Mouse (Mus musculus) left cerebral cortex, postnatal 10 days (tissue): ENCODE results near the gene Ptprn2. TPM values are rescaled to one million over a fixed set of nuclear protein-coding genes. Genes with fewer than 3 reads are reported as not detected.

Experiments
- DNase-seq, 2 experiments: peaks; one replicate each; pipeline ENCODE4 v3.0.0; 2021 to 2022; ENCODE audit warnings: low spot score in 2 of 2, mixed read lengths in 1 of 2; ENCODE audit errors: extremely low spot score in 1 of 2
- intact Hi-C: fragments of 180-260 bp; cut with DNase I; formaldehyde crosslinking; loops from one replicate; pipeline ENCODE4 v1.15.1; 2025
- total RNA-seq, 2 experiments: library from RNA; stranded (reverse); gene quantifications; 2 replicates each; pipeline ENCODE4 v1.2.3; 2021

Gene Ptprn2
- total RNA-seq, 2 experiments from 2014 or later: 331 to 341 TPM

DNA sequence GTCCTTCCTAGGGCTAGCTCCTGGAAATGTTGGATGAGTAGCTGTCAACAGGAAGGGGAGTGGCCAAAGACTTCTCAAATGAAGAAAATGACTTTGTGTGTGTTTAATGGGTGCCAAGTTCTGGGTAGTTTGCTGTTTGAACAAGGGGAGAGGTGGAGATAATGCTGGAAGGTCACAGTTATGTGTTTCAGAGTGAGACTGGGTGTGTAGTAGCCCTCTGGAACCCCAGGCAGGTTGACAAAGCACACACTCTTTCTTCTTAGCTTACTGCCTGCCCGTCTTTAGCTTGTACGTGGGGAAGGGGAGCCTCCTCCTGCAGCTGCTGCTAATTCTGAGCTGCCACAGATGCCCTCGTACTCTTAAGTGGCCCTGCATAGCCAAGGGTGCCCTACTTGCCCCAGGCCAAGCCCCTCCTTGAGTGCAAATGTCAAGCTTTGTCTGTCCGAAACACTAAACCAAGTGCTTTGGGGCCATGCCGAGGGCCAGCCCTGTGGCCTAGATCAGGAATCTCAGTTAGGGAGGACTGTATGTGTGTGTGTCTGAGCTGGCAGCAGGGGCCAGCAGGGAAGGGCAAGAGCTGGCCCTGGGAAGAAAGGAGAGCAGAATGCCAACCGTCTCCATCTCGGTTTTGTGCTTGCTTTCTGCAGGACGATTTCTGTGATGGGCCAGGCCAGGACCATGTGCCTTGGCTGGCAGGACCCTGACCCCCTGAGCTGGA lies 95.5 kb downstream of the Ptprn2 start:
- intact Hi-C loops: no loop called here
- no peak for DNase-seq

DNA sequence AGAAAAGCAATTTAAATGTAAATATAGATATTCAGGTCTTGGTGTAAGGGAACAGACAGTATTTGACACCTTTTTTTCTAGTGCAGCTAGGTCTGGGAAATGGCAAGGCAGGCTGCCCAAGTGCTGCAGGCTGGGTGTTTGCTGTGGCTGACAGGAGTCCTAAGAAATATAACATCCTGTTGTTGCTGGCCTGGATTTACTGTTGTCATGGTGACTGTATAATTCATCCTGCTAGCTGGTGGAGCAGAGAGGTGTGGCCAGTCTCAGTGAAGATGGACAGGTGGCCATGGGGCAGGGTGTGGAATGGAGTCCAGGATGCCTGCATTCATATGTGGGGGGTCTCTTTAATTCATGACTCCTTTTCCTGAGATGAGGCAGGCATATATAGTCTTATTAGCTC lies 96.3 kb downstream of the Ptprn2 start:
- peak; percentile 45 to 50 for DNase-seq
- intact Hi-C loops: no loop called here

DNA sequence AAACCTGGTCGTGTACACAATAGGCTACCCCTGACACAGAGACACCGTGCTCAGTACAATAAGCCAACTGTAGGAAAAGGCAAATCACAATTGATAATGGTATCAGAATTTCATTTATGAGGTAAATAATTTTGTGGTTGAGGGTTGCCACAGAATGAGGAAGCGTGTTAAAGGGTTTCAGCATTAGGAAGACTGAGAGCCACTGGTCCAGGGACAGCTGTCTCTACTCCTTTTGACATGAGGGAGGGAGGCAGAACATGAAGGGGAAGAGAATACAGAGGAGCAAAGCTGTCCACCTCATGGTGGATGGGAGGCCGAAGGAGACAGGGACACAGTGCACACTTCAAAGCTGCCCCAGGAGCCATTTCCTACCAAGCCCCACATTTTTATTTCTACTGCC lies 97.3 kb downstream of the Ptprn2 start:
- DNase-seq: no peak
- intact Hi-C loops: no loop called here

DNA sequence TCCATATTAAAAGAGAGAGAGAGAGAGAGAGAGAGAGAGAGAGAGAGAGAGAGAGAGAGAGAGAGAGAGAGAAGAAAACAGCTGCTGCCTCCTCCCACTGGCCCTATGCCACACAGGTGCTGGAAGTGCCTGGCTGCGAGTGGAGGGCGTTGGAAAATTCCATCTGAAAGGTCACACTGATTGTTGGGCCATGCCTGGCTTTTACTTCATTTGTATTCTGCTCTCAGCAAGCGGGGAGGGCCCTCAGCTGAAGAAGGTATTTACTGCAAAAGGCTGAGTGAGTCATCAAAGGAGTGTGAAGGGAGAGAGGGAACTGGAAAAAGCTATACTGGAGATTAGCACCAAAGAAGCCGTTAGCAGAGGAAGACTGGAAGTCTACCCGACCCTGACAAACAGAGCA lies 99.5 kb downstream of the Ptprn2 start:
- DNase-seq: peak in 1 of 2 experiments; percentile 50
- intact Hi-C loops: no loop called here

DNA sequence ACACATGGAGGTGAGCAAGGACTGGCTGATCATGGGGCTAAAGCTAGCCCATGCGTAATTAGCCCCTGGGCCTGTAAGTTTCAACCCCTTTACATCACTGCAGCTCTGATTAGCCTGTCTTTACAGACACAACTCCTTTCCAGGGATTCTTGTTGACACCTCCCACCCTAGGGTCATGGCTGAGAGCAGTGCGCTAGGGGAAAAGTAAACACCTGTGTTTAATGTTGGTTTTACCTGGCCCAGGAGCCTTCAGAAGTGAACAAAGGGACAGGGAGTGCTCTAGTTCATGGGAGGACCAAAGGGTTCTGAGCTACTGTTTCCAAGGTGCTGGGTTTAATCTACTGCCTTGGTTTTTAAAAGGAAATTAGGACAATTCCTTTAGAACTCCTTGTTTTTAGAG lies 100.6 kb downstream of the Ptprn2 start:
- intact Hi-C loops: no loop called here
- no peak for DNase-seq

DNA sequence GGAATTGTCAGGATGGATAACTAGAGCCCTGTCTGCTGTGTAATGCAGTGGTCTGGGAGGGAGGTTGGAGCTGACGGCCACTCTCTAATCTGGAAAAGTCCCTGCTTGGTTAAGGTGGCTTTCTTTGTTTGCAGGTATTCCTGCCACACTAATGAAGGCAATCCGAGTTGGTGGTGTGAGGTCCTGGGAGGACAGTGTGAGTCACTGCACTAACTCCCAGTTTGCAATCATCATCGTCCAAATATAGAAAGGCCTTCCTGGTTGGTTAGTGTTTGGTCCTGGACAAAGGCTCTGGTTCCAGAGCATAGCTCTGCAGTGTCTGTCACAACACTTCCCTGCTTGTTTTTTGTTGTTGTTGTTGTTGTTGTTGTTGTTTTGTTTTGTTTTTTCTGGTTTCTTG lies 102.0 kb downstream of the Ptprn2 start:
- intact Hi-C loops: no loop called here
- no peak for DNase-seq

DNA sequence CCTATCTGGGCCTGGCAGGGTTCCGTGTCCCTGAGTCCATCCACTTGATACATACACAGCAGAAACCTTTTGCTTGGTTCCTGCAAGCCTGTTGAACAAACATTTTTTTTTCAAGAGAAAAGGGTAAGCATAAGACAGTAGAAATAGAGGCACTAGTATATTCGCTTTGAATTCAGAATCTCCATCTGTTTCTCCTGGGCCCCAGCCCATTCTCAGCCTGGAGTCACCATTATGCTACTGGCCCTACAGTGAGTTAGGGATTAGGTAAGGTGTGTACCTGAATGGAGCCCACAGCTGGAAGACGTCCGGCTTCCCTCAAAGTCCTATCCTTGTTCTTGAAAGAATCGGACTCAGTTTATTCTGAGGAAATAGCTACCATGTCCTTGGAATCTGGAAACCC lies 104.6 kb downstream of the Ptprn2 start:
- intact Hi-C loops: no loop called here
- DNase-seq: no peak

DNA sequence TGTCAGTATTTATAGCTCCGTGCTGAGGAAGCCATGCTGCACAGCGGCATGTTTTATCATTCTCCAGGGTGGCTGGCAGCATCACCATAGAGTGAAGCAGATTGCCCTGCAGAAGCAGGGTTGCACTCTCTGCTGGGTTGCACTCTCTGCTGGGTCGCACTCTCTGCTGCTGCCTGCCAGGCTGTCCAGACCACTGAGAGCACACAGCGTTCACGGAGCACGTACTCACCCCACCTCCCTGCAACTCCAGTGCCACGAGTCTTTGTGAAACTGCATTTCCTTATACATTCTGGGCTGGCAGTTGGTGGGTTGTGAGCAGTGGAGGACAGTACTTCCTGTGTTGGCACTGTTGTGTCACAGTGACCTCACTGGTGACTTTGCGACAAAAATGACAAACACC lies 108.9 kb downstream of the Ptprn2 start:
- DNase-seq: no peak
- intact Hi-C loops: no loop called here

DNA sequence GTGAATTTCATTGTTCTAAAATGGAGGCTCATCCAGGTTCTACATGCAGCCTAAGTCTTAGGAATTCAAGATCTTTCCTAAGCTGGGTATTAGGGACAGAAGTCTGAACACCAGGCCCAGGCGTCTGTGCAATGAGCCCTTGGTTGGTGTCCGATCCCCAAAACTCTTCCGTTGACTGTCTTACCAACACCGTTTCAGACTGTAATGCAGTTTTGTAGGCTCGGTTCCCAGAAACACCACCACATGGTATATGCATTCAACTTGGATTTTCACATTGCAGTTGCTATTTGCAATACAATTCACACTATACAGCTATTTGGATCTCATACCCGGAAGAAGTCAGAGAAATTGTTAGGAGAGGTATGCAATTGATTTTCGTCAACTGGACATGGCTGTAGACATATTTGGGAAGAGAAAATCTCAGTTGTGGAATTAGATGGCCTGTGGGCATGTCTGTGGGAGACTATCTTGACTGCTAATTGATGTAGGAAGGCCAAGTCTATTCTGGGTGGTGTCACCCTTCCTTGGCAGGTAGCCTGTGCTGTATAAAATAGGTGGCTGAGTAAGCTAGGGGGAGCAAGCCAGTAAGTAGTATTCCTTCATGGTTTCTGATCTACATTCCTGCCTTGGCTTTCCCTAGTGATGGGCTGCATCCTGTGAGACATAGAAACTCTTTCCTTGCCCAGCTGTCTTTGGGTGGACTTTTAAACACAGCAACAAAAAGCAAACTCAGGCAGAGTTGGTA lies 109.5 kb downstream of the Ptprn2 start:
- intact Hi-C loops: loop anchor here (5.0 kb wide), 1 partner anchor 108 kb away; the partner anchor contains the start of gene Ptprn2
- no peak for DNase-seq

DNA sequence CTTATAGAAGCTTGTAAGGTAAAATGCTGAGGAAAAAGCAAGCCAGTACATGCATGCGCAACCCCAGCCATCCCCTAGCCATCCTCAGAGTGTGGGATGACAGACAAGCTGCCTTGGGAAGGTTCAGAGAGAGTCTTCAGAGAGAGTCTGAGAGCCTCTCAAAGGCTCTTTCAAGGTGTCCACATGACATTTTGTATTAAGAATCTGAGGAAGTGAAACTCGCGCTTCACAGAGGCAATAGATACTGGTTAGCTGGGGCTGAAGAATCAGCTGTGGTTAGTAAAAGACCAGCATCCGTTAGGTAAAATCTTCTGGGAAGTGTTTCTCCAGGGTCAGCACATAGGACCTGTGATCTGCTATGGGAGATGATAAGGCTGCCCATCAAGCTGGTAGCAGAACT lies 110.2 kb downstream of the Ptprn2 start:
- intact Hi-C loops: loop anchor here (5.0 kb wide), 1 partner anchor 108 kb away; the partner anchor contains the start of gene Ptprn2
- DNase-seq: no peak

DNA sequence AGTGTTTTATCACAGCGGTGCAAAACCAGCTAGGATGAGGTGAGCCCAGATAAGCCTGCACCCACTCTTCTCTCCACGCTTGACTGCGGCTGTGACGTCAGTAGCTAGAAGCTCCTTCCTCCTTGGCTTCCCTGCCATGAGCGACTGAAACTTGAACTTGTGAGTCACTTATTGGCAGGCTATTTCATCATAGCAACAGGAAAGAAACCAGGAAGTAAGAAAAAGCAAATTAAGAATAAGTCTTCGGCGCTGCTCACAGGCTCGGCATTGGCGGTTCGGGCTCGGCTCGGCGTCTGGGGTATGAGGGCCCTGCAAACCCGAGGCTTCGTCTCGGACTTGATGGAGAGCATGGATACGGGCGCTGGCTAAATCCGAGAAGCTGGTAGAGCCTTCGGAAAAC lies 111.5 kb downstream of the Ptprn2 start:
- intact Hi-C loops: loop anchor here (5.0 kb wide), 1 partner anchor 110 kb away; the partner anchor contains the start of gene Ptprn2
- DNase-seq: no peak

DNA sequence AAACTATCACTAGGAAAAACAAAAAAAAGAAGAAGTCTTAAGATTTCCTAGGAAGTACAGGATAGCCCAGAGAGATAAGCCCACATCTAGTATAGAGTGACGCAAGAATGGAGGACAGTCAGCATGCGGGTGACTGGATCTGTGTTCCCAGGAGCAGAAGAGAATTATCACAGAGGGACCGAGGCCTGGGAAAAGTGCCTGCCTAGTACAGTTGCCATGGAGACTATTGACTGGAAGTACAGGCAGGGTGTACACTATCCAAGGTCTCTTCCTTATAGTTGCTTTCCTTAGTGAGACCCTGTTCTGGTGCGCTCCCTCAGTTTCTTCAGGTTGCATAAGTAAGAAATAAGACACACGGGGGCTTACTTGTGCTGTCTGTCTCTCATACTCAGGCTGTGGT lies 112.2 kb downstream of the Ptprn2 start:
- DNase-seq: no peak
- intact Hi-C loops: loop anchor here (5.0 kb wide), 1 partner anchor 110 kb away; the partner anchor contains the start of gene Ptprn2

DNA sequence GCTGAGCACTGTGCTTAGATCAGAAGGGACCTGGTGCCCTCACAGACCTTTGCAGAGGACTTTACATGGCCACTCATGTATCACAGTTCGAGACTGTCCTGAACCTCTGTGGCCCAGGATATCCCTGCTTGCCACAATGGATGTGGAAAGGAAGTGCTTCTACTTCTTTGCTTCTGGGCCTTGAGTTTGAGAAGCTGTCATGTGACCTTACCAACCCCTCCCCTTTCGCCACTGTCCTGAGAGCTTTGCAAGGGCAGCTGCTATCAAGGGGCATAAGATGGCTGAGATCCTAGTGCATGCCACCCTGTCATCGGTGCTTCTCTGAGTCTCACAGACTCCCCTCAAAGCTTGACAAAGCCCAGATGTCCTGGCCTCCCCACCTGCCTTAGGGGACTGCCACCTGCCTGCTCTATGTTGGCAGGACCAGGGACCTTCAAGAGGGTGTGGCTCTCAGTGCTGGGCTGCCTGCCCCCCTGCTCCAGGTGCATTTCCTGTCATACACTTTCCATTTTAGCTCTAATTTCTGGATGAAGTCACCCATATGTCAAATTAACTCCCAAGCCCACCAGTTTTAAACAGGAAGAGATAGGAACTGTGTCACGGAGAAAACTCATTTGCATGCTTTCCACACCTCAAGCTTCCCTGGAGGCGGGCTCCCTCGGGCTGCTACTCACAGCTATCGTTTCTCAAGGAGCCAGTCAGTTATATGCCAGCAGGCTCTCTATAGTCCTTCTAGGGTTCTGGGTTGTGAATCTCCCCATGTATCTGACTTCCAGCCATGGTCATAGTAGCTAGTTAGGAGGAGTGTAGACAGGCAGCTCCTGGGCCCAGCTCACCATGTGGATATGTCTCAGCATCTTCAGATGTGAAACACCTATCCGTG lies 112.8 kb downstream of the Ptprn2 start:
- intact Hi-C loops: loop anchor here (5.0 kb wide), 1 partner anchor 111 kb away; the partner anchor contains the start of gene Ptprn2
- DNase-seq: peak in 1 of 2 experiments; percentile 48

DNA sequence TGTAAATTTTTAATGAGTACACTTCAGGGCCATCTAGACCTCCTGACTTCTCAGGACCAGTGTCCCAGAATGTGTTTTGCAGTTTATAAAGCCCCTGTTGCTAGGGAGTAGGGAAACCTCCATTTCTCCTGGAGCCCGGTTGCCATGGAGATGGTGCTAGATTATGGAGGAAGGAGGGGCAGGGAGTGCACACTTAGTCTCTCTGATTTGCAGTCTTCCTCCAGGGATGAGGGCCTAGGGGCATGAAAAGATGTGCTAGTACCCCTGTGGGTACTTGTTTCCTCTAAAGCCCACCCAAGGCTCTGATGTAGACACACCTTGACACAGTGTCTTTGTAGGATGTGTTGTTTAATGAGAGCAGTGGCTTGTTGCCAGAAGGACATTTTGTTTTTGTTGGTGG lies 114.0 kb downstream of the Ptprn2 start:
- intact Hi-C loops: loop anchor here (5.0 kb wide), 1 partner anchor 112 kb away; the partner anchor contains the start of gene Ptprn2
- DNase-seq: peak; percentile 71 to 79

DNA sequence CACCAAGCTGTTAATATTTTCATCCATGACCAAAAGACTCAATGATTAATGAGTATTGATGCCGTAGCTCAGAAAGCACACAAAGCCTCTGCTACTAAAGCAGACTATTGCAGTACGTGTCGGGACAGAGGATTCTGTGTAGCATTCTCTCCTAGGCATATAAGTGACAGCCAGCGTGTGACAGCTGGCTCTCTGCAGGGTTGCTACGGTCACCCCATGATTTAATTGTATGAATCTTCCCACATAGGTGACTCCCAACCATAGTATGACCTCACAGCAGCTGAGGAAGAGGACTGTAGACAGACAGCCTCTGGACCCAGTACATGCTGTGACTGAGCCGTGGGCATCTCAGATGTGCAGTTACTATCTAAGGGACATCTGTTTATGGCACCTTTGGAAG lies 114.5 kb downstream of the Ptprn2 start:
- no peak for DNase-seq
- intact Hi-C loops: no loop called here

DNA sequence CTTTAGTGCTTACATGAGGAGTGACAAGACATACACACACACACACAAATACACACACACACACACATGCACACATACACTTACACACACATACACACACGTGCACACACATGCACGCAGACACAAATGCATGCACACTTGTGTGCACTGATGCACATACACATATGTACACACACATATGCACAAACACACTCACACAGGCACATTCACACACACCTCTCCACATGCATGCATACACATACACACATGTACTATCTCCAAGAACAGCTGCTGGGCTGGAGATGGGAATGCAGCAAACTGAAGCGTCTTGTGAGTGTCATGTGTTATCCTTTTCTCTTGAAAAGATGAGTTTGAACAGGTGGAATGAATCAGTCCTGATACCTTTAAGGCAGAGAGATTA lies 115.9 kb downstream of the Ptprn2 start:
- no peak for DNase-seq
- intact Hi-C loops: no loop called here

DNA sequence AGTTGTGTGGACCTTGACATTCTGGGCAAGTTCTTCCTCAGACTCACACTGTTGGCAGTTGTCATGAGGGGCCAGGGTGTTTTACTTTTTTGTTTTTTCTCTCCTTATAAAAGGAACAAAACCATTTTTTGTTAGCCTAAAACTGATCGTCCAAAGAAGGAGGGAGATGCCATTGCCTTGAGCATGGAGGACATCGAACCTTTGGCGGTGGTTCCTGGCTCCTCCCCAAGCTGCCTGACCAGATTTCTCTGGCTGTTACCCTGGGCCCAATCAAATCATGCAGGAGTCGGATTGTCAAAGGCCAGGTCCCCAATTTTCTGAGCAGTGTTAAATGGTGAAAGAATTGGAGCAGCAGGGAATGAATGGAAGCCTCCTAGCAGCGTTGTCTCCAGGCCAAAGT lies 116.4 kb downstream of the Ptprn2 start:
- DNase-seq: no peak
- intact Hi-C loops: no loop called here

DNA sequence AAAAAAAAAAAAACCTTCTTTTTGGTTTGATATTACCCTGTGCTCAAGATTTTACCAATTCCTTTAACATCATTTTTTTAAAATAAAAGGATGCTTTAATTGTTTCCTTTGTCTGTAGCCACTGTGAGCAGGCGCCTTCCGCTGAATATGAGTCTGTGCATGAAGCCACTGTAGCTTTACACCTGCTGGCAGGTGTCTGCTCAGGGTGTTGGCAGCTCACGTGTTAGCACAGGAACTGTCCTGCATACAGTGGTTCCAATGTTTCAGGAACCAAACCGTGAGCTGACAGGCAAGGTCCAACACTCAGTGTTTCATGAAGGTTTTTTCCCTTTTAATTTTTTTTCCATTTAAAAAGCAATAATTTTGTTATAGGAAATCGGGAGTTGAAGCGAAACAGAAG lies 123.1 kb downstream of the Ptprn2 start:
- intact Hi-C loops: no loop called here
- DNase-seq: no peak

DNA sequence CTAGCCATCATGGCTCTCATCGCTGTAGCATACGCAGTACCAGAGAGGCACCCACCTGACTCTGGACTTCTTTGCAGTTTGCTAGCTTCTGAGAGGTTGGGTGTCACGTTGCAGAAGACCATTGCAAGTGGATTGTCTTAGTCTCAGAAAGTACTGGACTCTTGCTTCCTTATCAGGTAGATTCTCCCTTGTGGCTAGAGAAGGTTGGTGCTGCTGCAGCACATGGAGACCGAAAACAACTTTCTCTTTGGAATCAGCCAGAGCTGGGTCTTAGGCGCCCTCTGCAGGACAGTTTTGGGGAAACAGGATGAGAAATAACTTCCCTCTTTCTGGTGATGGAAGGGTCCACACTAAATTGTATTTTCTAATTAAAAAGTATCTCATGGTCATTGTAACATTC lies 134.3 kb downstream of the Ptprn2 start:
- DNase-seq: peak; percentile 78 to 79
- intact Hi-C loops: loop anchor here (5.0 to 10.0 kb wide), 3 partner anchors 133 to 735 kb away; partner anchors contain the start of genes Esyt2 and Ptprn2
